Mouse (Mus musculus) Muller cell, postnatal 12 days (primary cell): ENCODE measurements around the gene Anxa6.

Experiments used
- DNase-seq: peaks from one replicate; pipeline ENCODE4 v3.0.0-alpha.2; 2015; ENCODE audit errors: inconsistent ontology term

Anxa6 gene

GRCm38 (mm10) chr11:54998284-54998683 is 35.0 kb downstream of the Anxa6 start:
- peak; percentile 67 for DNase-seq

- DNase-seq = no peak
Observed at GRCm38 (mm10) chr11:54996176-54996575, 37.1 kb downstream of the Anxa6 start.

GRCm38 (mm10) chr11:54989920-54990319 is 43.3 kb downstream of the Anxa6 start:
- DNase-seq = no peak

GRCm38 (mm10) chr11:54988754-54989349 is 44.4 kb downstream of the Anxa6 start:
- no peak for DNase-seq

- DNase-seq = no peak
Observed at GRCm38 (mm10) chr11:54987974-54988373, 45.3 kb downstream of the Anxa6 start.

GRCm38 (mm10) chr11:54985086-54985485 is 48.2 kb downstream of the Anxa6 start:
- no peak for DNase-seq

- no peak for DNase-seq
Observed at GRCm38 (mm10) chr11:54984581-54984980, 48.7 kb downstream of the Anxa6 start.

GRCm38 (mm10) chr11:54984085-54984484 is 49.2 kb downstream of the Anxa6 start:
- DNase-seq = peak; percentile 55

GRCm38 (mm10) chr11:54982520-54982919 is 50.7 kb downstream of the Anxa6 start:
- no peak for DNase-seq

- no peak for DNase-seq
Observed at GRCm38 (mm10) chr11:54981630-54982029, 51.6 kb downstream of the Anxa6 start.

- no peak for DNase-seq
Observed at GRCm38 (mm10) chr11:54977385-54977937, 55.8 kb downstream of the Anxa6 start.

GRCm38 (mm10) chr11:54976351-54976750 is 56.9 kb downstream of the Anxa6 start:
- DNase-seq = no peak

GRCm38 (mm10) chr11:54975756-54976155 is 57.5 kb downstream of the Anxa6 start:
- no peak for DNase-seq

- DNase-seq = no peak
Observed at GRCm38 (mm10) chr11:54975340-54975739, 57.9 kb downstream of the Anxa6 start.

- DNase-seq = no peak
Observed at GRCm38 (mm10) chr11:54974639-54975038, 58.6 kb downstream of the Anxa6 start.

- DNase-seq = no peak
Observed at GRCm38 (mm10) chr11:54973481-54974212, 59.6 kb downstream of the Anxa6 start.

- no peak for DNase-seq
Observed at GRCm38 (mm10) chr11:54972789-54973188, 60.5 kb downstream of the Anxa6 start.

- DNase-seq = no peak
Observed at GRCm38 (mm10) chr11:54972049-54972723, 61.1 kb downstream of the Anxa6 start.

GRCm38 (mm10) chr11:54971365-54972048 is 61.7 kb downstream of the Anxa6 start:
- DNase-seq = no peak

- DNase-seq = no peak
Observed at GRCm38 (mm10) chr11:54965234-54965633, 68.0 kb downstream of the Anxa6 start.

GRCm38 (mm10) chr11:54962810-54963209 is 70.4 kb downstream of the Anxa6 start, which contains the start of gene Tnip1:
Tnip1 (minus strand) TSS chr11:54962917.
- no peak for DNase-seq

GRCm38 (mm10) chr11:54961921-54962320 is 71.3 kb downstream of the Anxa6 start:
- no peak for DNase-seq
